Mouse (Mus musculus): ENCODE measurements around the gene Slc35a5. TPM values are rescaled to one million over a fixed set of nuclear protein-coding genes. Genes with fewer than 3 reads are reported as not detected.

Slc35a5 gene
- total RNA-seq (2021): 24.7 and 48.4 TPM in 2 replicates
- long read RNA-seq, full-length matches to known transcripts: 19 of 21 reads
- long read RNA-seq, partial matches to known transcripts: 2 of 21 reads
- long read RNA-seq, other reads (novel, unspliced or antisense): 0 of 21 reads

- DNase-seq: peak; percentile 95
These were observed at the start of gene Slc35a5, which contains the start of gene Atg3 for GRCm38 (mm10) chr16:45158522-45159388. Gene Slc35a5, minus strand, starts transcription at chr16:45158706. Gene Atg3, plus strand, starts transcription at chr16:45158785.

DNA sequence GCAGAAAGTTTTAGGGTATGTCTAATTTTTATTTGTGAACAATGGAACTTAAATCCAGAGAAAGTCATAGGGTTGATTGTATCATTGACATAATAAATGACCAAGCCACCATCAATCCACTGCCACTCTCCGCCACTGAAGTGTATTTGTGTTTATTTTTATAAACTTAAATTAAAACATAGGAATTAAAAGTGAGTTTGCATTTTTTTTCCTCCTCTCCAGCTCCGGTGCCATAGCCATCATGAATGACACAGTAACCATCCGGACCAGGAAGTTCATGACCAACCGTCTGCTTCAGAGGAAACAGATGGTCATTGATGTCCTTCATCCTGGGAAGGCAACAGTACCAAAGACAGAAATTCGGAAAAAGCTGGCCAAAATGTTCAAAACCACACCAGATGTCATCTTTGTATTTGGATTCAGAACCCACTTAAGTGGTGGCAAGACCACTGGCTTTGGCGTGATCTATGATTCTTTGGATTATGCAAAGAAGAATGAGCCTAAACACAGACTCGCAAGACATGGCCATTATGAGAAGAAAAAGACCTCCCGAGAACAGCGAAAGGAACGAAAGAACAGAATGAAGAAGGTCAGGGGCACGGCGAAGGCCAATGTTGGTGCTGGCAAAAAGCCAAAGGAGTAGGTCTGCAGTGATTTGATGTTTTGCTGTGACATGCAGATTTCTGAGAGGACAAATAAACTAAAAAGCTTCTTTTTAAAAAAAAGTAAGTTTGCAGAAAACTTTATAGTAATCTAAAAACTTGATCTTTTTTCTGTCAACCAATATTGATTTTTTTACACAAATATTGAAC is 46.6 kb upstream of the Slc35a5 start:
- peak; percentile 53 for DNase-seq

GRCm38 (mm10) chr16:45204438-45204837 is 45.9 kb upstream of the Slc35a5 start:
- no peak for DNase-seq

- DNase-seq: no peak
These were observed 42.9 kb upstream of the Slc35a5 start for GRCm38 (mm10) chr16:45201395-45201794.

DNA sequence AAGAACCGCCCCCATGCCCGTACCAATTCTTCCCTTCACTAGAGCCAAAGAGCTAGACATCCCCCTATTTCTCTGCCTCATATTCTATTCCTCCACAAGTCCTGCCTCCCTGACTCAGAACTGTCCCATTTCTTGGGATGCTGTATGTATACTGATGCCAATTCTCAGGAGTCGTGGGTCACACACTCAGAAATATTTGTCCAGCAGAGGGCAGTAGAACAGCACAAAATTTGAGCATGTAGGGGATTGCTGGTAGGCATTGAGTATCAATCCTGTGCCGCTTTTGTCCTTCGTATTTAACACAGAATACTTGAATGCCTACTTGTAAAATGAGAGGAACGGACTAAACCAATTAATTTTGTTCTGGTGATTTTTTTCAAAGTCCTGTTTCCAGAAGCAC is 38.3 kb upstream of the Slc35a5 start:
- peak; percentile 18 for DNase-seq

- DNase-seq: peak; percentile 69
These were observed 34.1 kb upstream of the Slc35a5 start for GRCm38 (mm10) chr16:45192613-45193012.

DNA sequence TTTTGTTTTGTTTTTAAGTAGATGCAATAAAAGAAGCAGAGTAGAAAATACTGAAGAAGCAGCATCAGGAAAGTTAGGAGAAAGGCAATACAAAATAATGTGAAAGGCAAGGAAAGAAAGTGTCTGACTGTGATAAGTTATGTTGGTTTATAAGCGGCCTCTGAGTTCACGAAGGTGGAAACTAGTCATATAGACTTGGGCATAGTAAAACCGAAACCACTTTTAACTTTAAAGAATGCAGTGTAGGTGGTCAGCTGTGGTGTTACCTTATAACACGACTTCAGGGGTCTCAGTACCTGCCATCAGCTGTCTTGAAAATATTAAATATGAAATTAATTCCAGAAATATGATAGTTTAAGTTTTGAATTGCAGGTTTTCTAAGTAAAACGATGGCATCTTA is 23.3 kb upstream of the Slc35a5 start:
- DNase-seq: no peak

DNA sequence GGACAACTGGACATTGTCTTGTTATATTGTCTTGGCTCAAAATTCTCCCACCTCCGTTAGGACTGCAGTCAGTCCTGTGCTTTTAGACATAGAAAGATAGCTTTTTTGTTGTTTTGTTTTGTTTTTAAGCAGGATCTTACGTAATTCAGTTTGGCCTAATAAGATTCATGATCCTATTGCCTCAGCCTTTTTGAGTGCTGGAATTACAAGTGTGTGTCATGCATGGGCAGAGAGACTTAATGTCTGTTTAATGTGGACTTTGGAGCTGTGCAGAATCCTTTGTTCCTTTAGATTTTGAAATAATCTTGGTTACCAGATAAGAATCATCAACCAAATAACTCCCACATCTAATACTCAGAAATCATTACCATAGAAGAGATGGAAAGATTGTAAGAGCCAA is 20.0 kb upstream of the Slc35a5 start:
- DNase-seq: no peak

DNA sequence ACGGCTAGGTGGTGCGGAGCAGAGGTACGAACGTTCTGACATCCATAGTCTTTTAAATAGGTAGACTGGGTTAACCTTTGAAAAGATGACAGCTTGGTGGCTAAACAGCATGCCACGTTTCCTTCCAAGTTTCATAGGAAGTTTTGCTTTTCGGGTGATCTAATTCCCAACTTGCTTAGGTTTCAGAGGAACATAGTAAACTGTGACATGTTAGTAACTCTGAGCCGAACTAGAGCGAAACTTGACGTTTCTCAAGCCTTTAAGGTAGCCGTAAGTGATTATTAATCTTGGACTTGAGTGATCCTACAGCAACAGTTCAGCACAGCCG is 847 bp upstream of the Slc35a5 start:
- no peak for DNase-seq

DNA sequence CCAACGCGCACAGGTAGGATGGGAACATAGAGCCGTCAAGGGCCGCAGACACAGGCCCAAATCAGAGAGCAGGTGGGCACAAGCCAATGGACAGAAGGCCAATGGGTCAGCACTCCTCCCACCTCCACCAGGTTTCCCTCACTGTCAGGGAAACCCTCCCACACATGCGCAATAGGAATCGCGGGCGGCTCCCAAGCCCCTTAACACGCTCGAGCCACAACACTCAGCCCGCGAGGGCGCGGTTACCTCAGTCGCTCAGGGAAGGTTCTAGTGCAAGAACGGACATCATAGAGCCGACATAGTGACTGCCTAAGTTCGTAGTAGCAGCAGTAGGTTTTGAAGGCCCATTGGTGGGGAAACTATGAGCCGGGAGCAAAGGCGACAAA is 377 bp downstream of the Slc35a5 start:
- DNase-seq: peak; percentile 69

- DNase-seq: no peak
These were observed 3.7 kb downstream of the Slc35a5 start for GRCm38 (mm10) chr16:45154741-45155250.

DNA sequence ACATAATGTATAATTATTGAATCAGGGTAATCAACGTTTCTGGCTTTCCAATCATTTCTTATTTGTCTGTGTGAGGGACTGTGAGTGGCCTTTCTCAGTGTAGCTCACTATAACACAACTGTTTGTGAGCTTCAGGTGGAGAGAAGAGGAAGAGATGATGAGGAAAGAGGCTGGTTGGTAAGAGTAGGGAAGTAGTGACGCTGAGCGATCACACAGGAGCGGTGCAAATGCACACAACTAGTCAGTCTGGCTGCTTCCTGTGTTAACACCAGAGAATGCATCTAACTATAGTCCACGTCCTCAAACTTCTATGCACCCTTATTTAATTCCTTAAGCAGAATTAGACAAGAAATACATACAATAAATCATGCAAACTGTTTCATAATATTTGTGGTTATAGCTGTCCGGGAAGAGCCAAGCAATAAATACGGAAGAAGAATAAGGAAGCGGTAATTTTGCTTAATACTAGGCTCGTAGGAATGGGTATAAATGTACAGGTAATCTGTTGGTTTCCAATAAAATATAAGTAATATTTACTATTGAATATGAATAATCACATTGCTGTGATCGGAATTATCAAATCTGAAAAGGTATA is 9.9 kb downstream of the Slc35a5 start:
- no peak for DNase-seq

GRCm38 (mm10) chr16:45145119-45145518 is 13.4 kb downstream of the Slc35a5 start:
- no peak for DNase-seq

GRCm38 (mm10) chr16:45142565-45142964 is 15.9 kb downstream of the Slc35a5 start:
- DNase-seq: no peak

GRCm38 (mm10) chr16:45141711-45142110 is 16.8 kb downstream of the Slc35a5 start:
- DNase-seq: no peak

- no peak for DNase-seq
These were observed 30.4 kb downstream of the Slc35a5 start for GRCm38 (mm10) chr16:45127936-45128710.

- no peak for DNase-seq
These were observed 34.0 kb downstream of the Slc35a5 start for GRCm38 (mm10) chr16:45124230-45125203.

- no peak for DNase-seq
These were observed 35.9 kb downstream of the Slc35a5 start for GRCm38 (mm10) chr16:45122571-45122970.

- peak; percentile 77 for DNase-seq
These were observed 37.6 kb downstream of the Slc35a5 start for GRCm38 (mm10) chr16:45120844-45121425.

- DNase-seq: no peak
These were observed 39.7 kb downstream of the Slc35a5 start for GRCm38 (mm10) chr16:45118760-45119159.
